Mouse (Mus musculus) spleen, adult 2 months (tissue): ENCODE results near the gene Arhgef26.

Experiments used
- CTCF ChIP-seq: fragments of 200-500 bp; IDR thresholded peaks from 2 replicates; pipeline ENCODE4 v1.5.1; 2011; ENCODE audit warnings: mild to moderate bottlenecking, inconsistent platforms; ENCODE audit not compliant: insufficient read depth, insufficient read length, insufficient replicate concordance; ENCODE audit errors: extremely low read depth
- POLR2A ChIP-seq: fragments of 200-500 bp; IDR thresholded peaks from 2 replicates; pipeline ENCODE4 v1.6.1; 2011; ENCODE audit warnings: low read depth, low read length, inconsistent platforms

DNA sequence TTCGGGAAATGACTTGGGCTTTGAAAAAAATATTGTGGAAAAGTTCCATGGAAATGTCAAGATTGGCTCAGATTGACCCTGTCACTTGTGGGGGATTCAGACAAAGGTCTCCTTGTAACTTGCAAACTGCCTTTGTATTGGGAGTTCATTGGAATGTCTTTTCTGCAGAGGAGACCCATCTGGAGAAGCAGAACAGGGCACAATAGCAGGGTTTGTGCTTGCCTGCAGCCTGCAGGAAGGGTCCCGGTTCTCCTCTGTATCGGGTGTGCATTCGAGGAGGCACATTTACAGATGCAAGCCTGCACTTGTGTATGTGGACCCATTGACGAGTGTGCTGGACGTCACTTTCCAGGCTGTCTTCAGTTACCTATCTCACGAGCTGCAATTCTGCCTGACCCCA is 56.1 kb downstream of the Arhgef26 start:
- TF ChIP-seq CTCF (no peak), POLR2A (no peak)
